Mouse (Mus musculus) liver, postnatal 0 days (tissue): Measurements from ENCODE around the gene Gsx2. TPM values are rescaled to one million over a fixed set of nuclear protein-coding genes. Genes with fewer than 3 reads are reported as not detected.

Experiments used
- ATAC-seq: fragments of 200-750 bp; cut with Nextera tagmentation; 2 replicates; pipeline ENCODE4 v1.8.0; 2017; ENCODE audit warnings: mild to moderate bottlenecking, moderate library complexity
- DNase-seq: peaks from one replicate; pipeline ENCODE4 v3.0.0-alpha.2; 2016
- H3K27ac ChIP-seq: fragments of 300-500 bp; sonication (generic); 2 replicates; pipeline ENCODE4 v1.5.1; 2014; ENCODE audit warnings: antibody characterized with exemption, moderate library complexity, mild to moderate bottlenecking, low read depth
- H3K27me3 ChIP-seq: fragments of 300-500 bp; sonication (generic); 2 replicates; pipeline ENCODE4 v1.6.1; 2014; ENCODE audit warnings: low read length, control low read depth, mixed read lengths; ENCODE audit not compliant: insufficient read depth
- H3K36me3 ChIP-seq: fragments of 300-500 bp; sonication (generic); replicated peaks from 2 replicates; pipeline ENCODE4 v1.6.1; 2014; ENCODE audit warnings: mild to moderate bottlenecking, control low read depth, low read length, moderate library complexity, mixed read lengths; ENCODE audit not compliant: insufficient read depth
- H3K4me1 ChIP-seq: fragments of 300-500 bp; sonication (generic); 2 replicates; pipeline ENCODE4 v1.6.1; 2014; ENCODE audit warnings: antibody characterized with exemption, mild to moderate bottlenecking, control low read depth; ENCODE audit not compliant: insufficient read depth
- H3K4me2 ChIP-seq: fragments of 300-500 bp; sonication (generic); 2 replicates; pipeline ENCODE4 v1.6.1; 2014; ENCODE audit warnings: low read depth, mild to moderate bottlenecking, low read length, moderate library complexity, mixed read lengths
- H3K4me3 ChIP-seq: fragments of 300-500 bp; sonication (generic); 2 replicates; pipeline ENCODE4 v1.5.1; 2014; ENCODE audit warnings: low read depth, low read length
- H3K9ac ChIP-seq: fragments of 300-500 bp; sonication (generic); replicated peaks from 2 replicates; pipeline ENCODE4 v1.6.1; 2014; ENCODE audit warnings: mild to moderate bottlenecking, moderate library complexity
- H3K9me3 ChIP-seq: fragments of 300-500 bp; sonication (generic); 2 replicates; pipeline ENCODE4 v1.6.1; 2016; ENCODE audit warnings: mild to moderate bottlenecking, control low read depth, low read length, mixed read lengths
- CTCF ChIP-seq: sonication (generic); IDR thresholded peaks from 2 replicates; pipeline ENCODE4 v1.5.1; 2016; ENCODE audit warnings: antibody characterized with exemption, low read depth
- EP300 ChIP-seq: IDR thresholded peaks from 2 replicates; pipeline ENCODE4 v1.6.1; 2016; ENCODE audit warnings: antibody characterized with exemption, low read depth, mild to moderate bottlenecking
- WGBS: fragments of 180-500 bp; shearing (Covaris S2); extraction: QIAGEN DNeasy Blood & Tissue Kit; methylation state at CpG from one replicate; pipeline ENCODE4 v1.1.7; 2014; ENCODE audit not compliant: insufficient replicate concordance; 5-methylcytosine and 5-hydroxymethylcytosine counted together
- polyA plus RNA-seq: library from polyadenylated mRNA; unstranded; fragments of >200 nt; fragmentation: Nextera tagmentation; extraction: Ambion mirVana; gene quantifications from 2 replicates; pipeline ENCODE4 v1.2.1, GENCODE M21; 2015

The Gsx2 gene
- polyA plus RNA-seq, 1 experiment from 2014 or later, result not detected

GRCm38 (mm10) chr5:75074132-75074531 lies 1.3 kb upstream of the Gsx2 start:
- DNase-seq, result no peak
- WGBS, result 10% methylated on average over 4 of the region's 4 CpGs
- peaks cover 98% of the 10 kb centered on the region for H3K27me3 ChIP-seq
- no peak overlapping the region for H3K9ac ChIP-seq
- no peaks in the 10 kb centered on the region for H3K9me3 ChIP-seq
- H3K4me2 ChIP-seq, result no peak overlapping the region
- no peak overlapping the region for H3K27ac ChIP-seq
- H3K36me3 ChIP-seq, result no peaks in the 10 kb centered on the region
- no peak for ATAC-seq
- H3K4me1 ChIP-seq, result peaks cover 4% of the 10 kb centered on the region; the same call in 1 of the 2 replicates
- TF ChIP-seq CTCF (no peak), EP300 (no peak)
- H3K4me3 ChIP-seq, result no peak overlapping the region

DNA sequence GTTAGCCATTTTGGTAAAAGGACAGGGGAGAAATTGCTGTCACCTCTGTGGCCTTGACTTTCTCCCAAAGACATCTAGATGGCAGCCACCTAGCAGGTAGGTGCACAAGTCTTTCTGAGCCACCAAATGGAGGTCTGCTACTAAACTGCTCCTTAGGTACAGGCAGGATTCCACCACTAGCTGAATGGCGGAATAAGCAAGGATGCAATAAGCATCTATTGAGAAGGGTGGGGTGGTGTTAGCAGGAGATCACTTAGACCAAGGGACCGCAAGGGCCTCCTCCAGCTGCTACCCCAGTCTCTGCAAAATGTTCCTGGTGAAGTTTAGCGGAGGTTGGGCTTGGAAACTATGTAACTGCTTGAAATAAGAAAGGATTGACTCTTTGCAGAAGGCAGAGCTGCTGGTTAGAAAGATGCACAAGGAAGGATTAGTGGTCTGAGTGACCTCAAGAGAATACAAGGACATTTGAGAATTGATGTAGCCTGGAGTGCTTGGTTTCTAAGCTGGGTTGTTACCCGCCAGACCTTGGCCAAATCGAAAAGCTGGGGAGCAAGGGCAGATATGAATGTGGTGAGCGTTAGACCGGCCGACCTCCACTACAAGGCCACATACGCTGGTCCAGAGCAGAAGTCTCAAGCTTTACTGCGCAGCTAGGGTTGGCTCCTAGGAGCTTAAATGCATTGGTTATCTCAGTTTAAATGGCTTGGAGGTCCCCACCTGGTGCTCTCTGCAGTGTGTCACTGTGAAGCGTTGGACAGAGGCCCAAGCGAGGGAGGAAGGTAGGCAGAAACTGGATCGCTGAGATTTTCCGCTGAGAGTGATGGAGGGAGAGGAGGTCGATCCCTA lies 641 bp upstream of the Gsx2 start:
- no peak overlapping the region for H3K4me2 ChIP-seq
- H3K4me1 ChIP-seq, result peaks cover 4% of the 10 kb centered on the region; the same call in 1 of the 2 replicates
- peaks cover 99% of the 10 kb centered on the region for H3K27me3 ChIP-seq
- H3K27ac ChIP-seq, result no peak overlapping the region
- H3K9me3 ChIP-seq, result no peaks in the 10 kb centered on the region
- TF ChIP-seq CTCF (no peak), EP300 (no peak)
- ATAC-seq (no peak), DNase-seq (no peak)
- 8% methylated on average over 15 of the region's 15 CpGs for WGBS
- no peak overlapping the region for H3K4me3 ChIP-seq
- no peak overlapping the region for H3K9ac ChIP-seq
- H3K36me3 ChIP-seq, result no peaks in the 10 kb centered on the region

GRCm38 (mm10) chr5:75076326-75077050 lies 1.1 kb downstream of the Gsx2 start:
- WGBS, result 2% methylated on average over 17 of the region's 17 CpGs
- H3K4me2 ChIP-seq, result no peak overlapping the region
- TF ChIP-seq CTCF (no peak), EP300 (no peak)

GRCm38 (mm10) chr5:75077051-75077380 lies 1.6 kb downstream of the Gsx2 start:
- ATAC-seq (no peak), DNase-seq (no peak)
- 1% methylated on average over 19 of the region's 19 CpGs for WGBS
- TF ChIP-seq CTCF, result no peak
- no peak for TF ChIP-seq EP300
- no peak overlapping the region for H3K9ac ChIP-seq
- H3K9me3 ChIP-seq, result no peaks in the 10 kb centered on the region
- H3K4me2 ChIP-seq, result no peak overlapping the region
- H3K27ac ChIP-seq, result no peak overlapping the region
- H3K27me3 ChIP-seq, result peaks cover 97% of the 10 kb centered on the region
- H3K4me3 ChIP-seq, result no peak overlapping the region
- no peaks in the 10 kb centered on the region for H3K36me3 ChIP-seq
- H3K4me1 ChIP-seq, result no peaks in the 10 kb centered on the region

More at GRCm38 (mm10) chr5:75076326-75077050, 1.1 kb downstream of the Gsx2 start:
- Histone ChIP-seq H3K9me3 (no peaks in the 10 kb centered on the region), H3K4me1 (no peaks in the 10 kb centered on the region), H3K4me3 (no peak overlapping the region), H3K27ac (no peak overlapping the region), H3K9ac (no peak overlapping the region), H3K27me3 (peaks cover 99% of the 10 kb centered on the region), H3K36me3 (no peaks in the 10 kb centered on the region)
- DNase-seq (no peak), ATAC-seq (no peak)

DNA sequence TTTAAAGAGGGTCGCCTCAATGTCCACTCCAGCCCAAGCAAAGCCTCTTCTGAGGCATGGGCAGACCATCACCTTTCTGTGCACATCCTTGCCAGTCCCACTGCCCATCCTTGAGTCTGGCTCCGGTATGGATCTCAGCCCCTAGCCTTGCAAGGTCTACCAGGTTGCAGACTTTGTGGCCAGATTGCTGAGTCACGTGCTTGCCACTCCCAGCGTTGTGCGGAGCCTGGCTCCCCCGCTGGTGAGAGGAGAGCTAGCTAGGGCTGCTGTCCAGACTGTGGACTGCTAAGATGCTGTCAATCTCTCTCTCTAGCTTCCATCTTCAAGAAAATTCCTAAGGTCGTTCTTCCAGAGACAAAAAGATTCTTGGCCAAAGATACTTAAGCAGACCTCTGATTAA lies 4.2 kb downstream of the Gsx2 start:
- no peaks in the 10 kb centered on the region for H3K4me1 ChIP-seq
- peaks cover 97% of the 10 kb centered on the region for H3K27me3 ChIP-seq
- H3K36me3 ChIP-seq, result no peaks in the 10 kb centered on the region
- H3K9me3 ChIP-seq, result no peaks in the 10 kb centered on the region
- H3K9ac ChIP-seq, result no peak overlapping the region
- H3K4me3 ChIP-seq, result no peak overlapping the region
- no peak overlapping the region for H3K4me2 ChIP-seq
- DNase-seq (no peak), ATAC-seq (no peak)
- H3K27ac ChIP-seq, result no peak overlapping the region
- WGBS, result under 1% methylated on average over 7 of the region's 7 CpGs
- TF ChIP-seq CTCF (peak; percentile 36), EP300 (no peak)

- H3K4me1 ChIP-seq, result no peaks in the 10 kb centered on the region
- no peak overlapping the region for H3K9ac ChIP-seq
- no peak for DNase-seq
- H3K27ac ChIP-seq, result no peak overlapping the region
- WGBS, result 10% methylated on average over 6 of the region's 6 CpGs
- H3K27me3 ChIP-seq, result peaks cover 91% of the 10 kb centered on the region
- H3K36me3 ChIP-seq, result no peaks in the 10 kb centered on the region
- H3K4me3 ChIP-seq, result no peak overlapping the region
- TF ChIP-seq EP300 (no peak), CTCF (no peak)
- no peaks in the 10 kb centered on the region for H3K9me3 ChIP-seq
- no peak for ATAC-seq
- no peak overlapping the region for H3K4me2 ChIP-seq
These were observed 7.0 kb downstream of the Gsx2 start for GRCm38 (mm10) chr5:75082439-75082838.
